Mouse (Mus musculus) liver, postnatal 0 days (tissue): ENCODE data around the gene Krtap6-5. TPM values are rescaled to one million over a fixed set of nuclear protein-coding genes. Genes with fewer than 3 reads are reported as not detected.
"Not testable (repeated sequence)": the region's sequence is repeated elsewhere in the genome, so short reads cannot be mapped to it uniquely, and the experiment has no call there.

Experiments used
- ATAC-seq: fragments of 200-750 bp; cut with Nextera tagmentation; 2 replicates; pipeline ENCODE4 v1.8.0; 2017; ENCODE audit warnings: mild to moderate bottlenecking, moderate library complexity
- DNase-seq: peaks from one replicate; pipeline ENCODE4 v3.0.0-alpha.2; 2016
- H3K27ac ChIP-seq: fragments of 300-500 bp; sonication (generic); 2 replicates; pipeline ENCODE4 v1.5.1; 2014; ENCODE audit warnings: antibody characterized with exemption, moderate library complexity, mild to moderate bottlenecking, low read depth
- H3K27me3 ChIP-seq: fragments of 300-500 bp; sonication (generic); 2 replicates; pipeline ENCODE4 v1.6.1; 2014; ENCODE audit warnings: low read length, control low read depth, mixed read lengths; ENCODE audit not compliant: insufficient read depth
- H3K36me3 ChIP-seq: fragments of 300-500 bp; sonication (generic); replicated peaks from 2 replicates; pipeline ENCODE4 v1.6.1; 2014; ENCODE audit warnings: mild to moderate bottlenecking, control low read depth, low read length, moderate library complexity, mixed read lengths; ENCODE audit not compliant: insufficient read depth
- H3K4me1 ChIP-seq: fragments of 300-500 bp; sonication (generic); 2 replicates; pipeline ENCODE4 v1.6.1; 2014; ENCODE audit warnings: antibody characterized with exemption, mild to moderate bottlenecking, control low read depth; ENCODE audit not compliant: insufficient read depth
- H3K4me2 ChIP-seq: fragments of 300-500 bp; sonication (generic); 2 replicates; pipeline ENCODE4 v1.6.1; 2014; ENCODE audit warnings: low read depth, mild to moderate bottlenecking, low read length, moderate library complexity, mixed read lengths
- H3K4me3 ChIP-seq: fragments of 300-500 bp; sonication (generic); 2 replicates; pipeline ENCODE4 v1.5.1; 2014; ENCODE audit warnings: low read depth, low read length
- H3K9ac ChIP-seq: fragments of 300-500 bp; sonication (generic); replicated peaks from 2 replicates; pipeline ENCODE4 v1.6.1; 2014; ENCODE audit warnings: mild to moderate bottlenecking, moderate library complexity
- H3K9me3 ChIP-seq: fragments of 300-500 bp; sonication (generic); 2 replicates; pipeline ENCODE4 v1.6.1; 2016; ENCODE audit warnings: mild to moderate bottlenecking, control low read depth, low read length, mixed read lengths
- CTCF ChIP-seq: sonication (generic); IDR thresholded peaks from 2 replicates; pipeline ENCODE4 v1.5.1; 2016; ENCODE audit warnings: antibody characterized with exemption, low read depth
- EP300 ChIP-seq: IDR thresholded peaks from 2 replicates; pipeline ENCODE4 v1.6.1; 2016; ENCODE audit warnings: antibody characterized with exemption, low read depth, mild to moderate bottlenecking
- WGBS: fragments of 180-500 bp; shearing (Covaris S2); extraction: QIAGEN DNeasy Blood & Tissue Kit; methylation state at CpG from one replicate; pipeline ENCODE4 v1.1.7; 2014; ENCODE audit not compliant: insufficient replicate concordance; 5-methylcytosine and 5-hydroxymethylcytosine counted together
- polyA plus RNA-seq: library from polyadenylated mRNA; unstranded; fragments of >200 nt; fragmentation: Nextera tagmentation; extraction: Ambion mirVana; gene quantifications from 2 replicates; pipeline ENCODE4 v1.2.1, GENCODE M21; 2015

Krtap6-5 gene
- not detected in 2 replicates for polyA plus RNA-seq

- Histone ChIP-seq H3K9me3 (no peaks in the 10 kb centered on the region), H3K27ac (no peak within 1 kb of the TSS), H3K36me3 (no peaks in the 10 kb centered on the region), H3K27me3 (no peaks in the 10 kb centered on the region), H3K4me2 (no peak within 1 kb of the TSS), H3K9ac (no peak within 1 kb of the TSS), H3K4me1 (no peaks in the 10 kb centered on the region), H3K4me3 (no peak within 1 kb of the TSS)
- WGBS: 71% methylated on average over 3 of the region's 3 CpGs
- no peak for TF ChIP-seq EP300
- TF ChIP-seq CTCF: no peak
- no peak for DNase-seq
- no peak for ATAC-seq
These were observed at the start of gene Krtap6-5 for GRCm38 (mm10) chr16:89047783-89048182. TSS of gene Krtap6-5 (minus strand) at chr16:89047883.

- H3K9ac ChIP-seq, H3K27me3 ChIP-seq, H3K4me3 ChIP-seq, H3K36me3 ChIP-seq, H3K27ac ChIP-seq, H3K9me3 ChIP-seq, H3K4me1 ChIP-seq, H3K4me2 ChIP-seq, DNase-seq, ATAC-seq: not testable (repeated sequence)
- WGBS: 59% methylated on average over 2 of the region's 2 CpGs
These were observed 23.4 kb upstream of the Krtap6-5 start for GRCm38 (mm10) chr16:89071041-89071440.

- no CpG with 5 or more reads among the region's 2 CpGs for WGBS
- H3K36me3 ChIP-seq, H3K27ac ChIP-seq, ATAC-seq, H3K4me1 ChIP-seq, DNase-seq, H3K27me3 ChIP-seq, H3K4me3 ChIP-seq, H3K9ac ChIP-seq, H3K4me2 ChIP-seq, H3K9me3 ChIP-seq: not testable (repeated sequence)
These were observed 16.2 kb upstream of the Krtap6-5 start, which contains the start of gene 1110025L11Rik for GRCm38 (mm10) chr16:89063902-89064301. TSS of gene 1110025L11Rik (minus strand) at chr16:89064002.

GRCm38 (mm10) chr16:89041372-89041771, 6.3 kb downstream of the Krtap6-5 start, which contains the start of gene Gm10228:
TSS of gene Gm10228 (minus strand) at chr16:89041472.
- not testable (repeated sequence) for H3K4me3 ChIP-seq, H3K36me3 ChIP-seq, DNase-seq, ATAC-seq, H3K9me3 ChIP-seq, H3K27ac ChIP-seq, H3K9ac ChIP-seq, H3K4me2 ChIP-seq, H3K27me3 ChIP-seq, H3K4me1 ChIP-seq
- WGBS: 78% methylated on average over 2 of the region's 4 CpGs

GRCm38 (mm10) chr16:89031399-89031798, 16.3 kb downstream of the Krtap6-5 start, which contains the start of gene Krtap6-1:
TSS of gene Krtap6-1 (plus strand) at chr16:89031699.
- not testable (repeated sequence) for H3K4me3 ChIP-seq, H3K9me3 ChIP-seq, DNase-seq, H3K27ac ChIP-seq, H3K4me1 ChIP-seq, ATAC-seq, H3K36me3 ChIP-seq, H3K9ac ChIP-seq, H3K27me3 ChIP-seq, H3K4me2 ChIP-seq
- 74% methylated on average over 3 of the region's 3 CpGs for WGBS

- not testable (repeated sequence) for H3K27me3 ChIP-seq, ATAC-seq, H3K4me3 ChIP-seq, H3K4me2 ChIP-seq, H3K27ac ChIP-seq, H3K4me1 ChIP-seq, H3K9me3 ChIP-seq, DNase-seq, H3K9ac ChIP-seq, H3K36me3 ChIP-seq
- 71% methylated on average over 1 of the region's 3 CpGs for WGBS
These were observed 32.7 kb downstream of the Krtap6-5 start, which contains the start of gene Gm10229 for GRCm38 (mm10) chr16:89014984-89015383. TSS of gene Gm10229 (plus strand) at chr16:89015284.

- ATAC-seq (no peak), DNase-seq (no peak)
- Histone ChIP-seq H3K9ac (no peak overlapping the region), H3K4me2 (no peak overlapping the region), H3K27me3 (no peaks in the 10 kb centered on the region), H3K4me3 (no peak overlapping the region), H3K9me3 (no peaks in the 10 kb centered on the region), H3K27ac (no peak overlapping the region), H3K4me1 (no peaks in the 10 kb centered on the region), H3K36me3 (no peaks in the 10 kb centered on the region)
- TF ChIP-seq EP300 (no peak), CTCF (no peak)
- 88% methylated on average over 3 of the region's 3 CpGs for WGBS
These were observed 33.7 kb downstream of the Krtap6-5 start for GRCm38 (mm10) chr16:89013973-89014372.
